ENCODE assay signal across 22 mouse cellular contexts in the genomic region with DNA sequence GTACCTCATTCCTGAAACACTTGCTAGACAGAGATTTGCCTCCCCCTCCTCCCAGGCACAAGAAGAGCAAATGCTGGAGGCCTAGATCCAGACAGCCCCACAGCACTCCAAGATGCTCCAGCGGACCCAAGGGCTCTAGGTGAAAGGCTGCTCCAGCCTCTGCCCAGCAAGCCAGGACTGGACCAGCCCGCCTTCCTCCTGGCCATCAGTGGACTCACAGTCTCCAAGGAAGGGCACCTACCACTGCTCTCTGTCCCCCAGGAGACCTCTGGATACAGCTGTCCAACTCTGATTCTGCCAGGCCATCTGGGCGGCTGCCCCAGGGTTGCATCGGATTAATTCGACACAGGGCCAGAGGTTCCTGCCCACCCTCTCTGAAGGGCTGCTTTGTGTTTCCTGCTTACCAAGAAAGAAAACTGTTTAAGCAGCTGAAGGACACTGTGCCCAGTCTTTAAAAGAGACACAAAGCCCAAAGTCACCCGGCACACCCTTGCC. TPM values are rescaled to one million over a fixed set of nuclear protein-coding genes. Genes with fewer than 3 reads are reported as not detected.
DNase-seq lines count a peak whose midpoint lies in the region; ATAC-seq lines count a peak whose summit lies in the region.
"Had no signal": no experiment of that assay in that cellular context is flagged by ENCODE, and none has a peak within 500 bp of the region (broad histone marks: within the 10 kb centered on the region; RNA-seq: fewer than 3 reads in every experiment).

No protein-coding gene starts in this region.

- no peaks in the 10 kb centered on the region for H3K27me3 ChIP-seq in forebrain, embryonic 10.5 days (ENCODE audit: poor library complexity, severe bottlenecking)
- H3K27me3 ChIP-seq in forebrain, embryonic 15.5 days: no peaks in the 10 kb centered on the region
- H3K27me3 ChIP-seq in intestine, embryonic 16.5 days (replicated peaks; ENCODE audit: control insufficient read depth, insufficient read depth, low read length): no peaks in the 10 kb centered on the region
- H3K27me3 ChIP-seq in intestine, embryonic 15.5 days (replicated peaks): no peaks in the 10 kb centered on the region
- no peaks in the 10 kb centered on the region for H3K27me3 ChIP-seq in midbrain, embryonic 10.5 days (ENCODE audit: low read depth, poor library complexity, severe bottlenecking)
- no peaks in the 10 kb centered on the region for H3K27me3 ChIP-seq in midbrain, embryonic 14.5 days (ENCODE audit: control insufficient read depth, insufficient read depth, low read length)
- H3K27me3 ChIP-seq in midbrain, embryonic 13.5 days: no peaks in the 10 kb centered on the region
- H3K27me3 ChIP-seq: CH12.LX; embryonic facial prominence, embryonic 13.5 days; heart, embryonic 15.5 days; neural tube, embryonic 12.5 days had no signal

- 53% methylated on average over 6 of the region's 6 CpGs for WGBS in forebrain, embryonic 10.5 days
- 59% methylated on average over 6 of the region's 6 CpGs for WGBS in forebrain, embryonic 15.5 days
- 88% methylated on average over 6 of the region's 6 CpGs for WGBS in intestine, embryonic 16.5 days
- WGBS in intestine, embryonic 15.5 days: 82% methylated on average over 6 of the region's 6 CpGs
- 73% methylated on average over 6 of the region's 6 CpGs for WGBS in midbrain, embryonic 10.5 days
- WGBS in midbrain, embryonic 14.5 days: 40% methylated on average over 6 of the region's 6 CpGs
- WGBS in midbrain, embryonic 13.5 days: 53% methylated on average over 6 of the region's 6 CpGs

- H3K9me3 ChIP-seq in forebrain, embryonic 10.5 days: peaks cover 11% of the 10 kb centered on the region; the same call in 1 of the 2 replicates
- no peaks in the 10 kb centered on the region for H3K9me3 ChIP-seq in forebrain, embryonic 15.5 days
- H3K9me3 ChIP-seq in intestine, embryonic 16.5 days (ENCODE audit: control insufficient read depth, low read length): no peaks in the 10 kb centered on the region
- H3K9me3 ChIP-seq in intestine, embryonic 15.5 days: no peaks in the 10 kb centered on the region
- 0 out of 2 replicates have a peak, but pooled peaks cover 8% of the 10 kb centered on the region for H3K9me3 ChIP-seq in midbrain, embryonic 10.5 days (replicated peaks)
- no peaks in the 10 kb centered on the region for H3K9me3 ChIP-seq in midbrain, embryonic 14.5 days (ENCODE audit: control insufficient read depth, low read length)
- H3K9me3 ChIP-seq in midbrain, embryonic 13.5 days: no peaks in the 10 kb centered on the region
- H3K9me3 ChIP-seq: embryonic facial prominence, embryonic 13.5 days; heart, embryonic 15.5 days; neural tube, embryonic 12.5 days had no signal

- H3K9ac ChIP-seq in forebrain, embryonic 15.5 days (replicated peaks): no peak overlapping the region
- H3K9ac ChIP-seq in intestine, embryonic 16.5 days (ENCODE audit: low read depth, low read length): peak overlapping the region; percentile 30
- H3K9ac ChIP-seq in intestine, embryonic 15.5 days: no peak overlapping the region
- H3K9ac ChIP-seq in midbrain, embryonic 14.5 days (replicated peaks; ENCODE audit: low read length): no peak overlapping the region
- H3K9ac ChIP-seq in midbrain, embryonic 13.5 days (replicated peaks): no peak overlapping the region
- H3K9ac ChIP-seq: embryonic facial prominence, embryonic 13.5 days; heart, embryonic 15.5 days; liver, postnatal 0 days; neural tube, embryonic 12.5 days had no signal

- peak overlapping the region; percentile 59 for H3K27ac ChIP-seq in forebrain, embryonic 10.5 days
- H3K27ac ChIP-seq in forebrain, embryonic 15.5 days (replicated peaks): no peak overlapping the region
- H3K27ac ChIP-seq in intestine, embryonic 16.5 days (ENCODE audit: low read length): peak overlapping the region; percentile 21; the same call in 1 of the 2 replicates
- H3K27ac ChIP-seq in intestine, embryonic 15.5 days: no peak overlapping the region
- H3K27ac ChIP-seq in midbrain, embryonic 10.5 days (replicated peaks): peak overlapping the region; percentile 74
- H3K27ac ChIP-seq in midbrain, embryonic 14.5 days (replicated peaks; ENCODE audit: low read depth, low read length): no peak overlapping the region
- H3K27ac ChIP-seq in midbrain, embryonic 13.5 days: 0 out of 2 replicates have a peak overlapping the region, but pooled peaks have one; percentile 15
- H3K27ac ChIP-seq: embryonic facial prominence, embryonic 13.5 days; heart, embryonic 15.5 days; layer of hippocampus, adult 2 months; neural tube, embryonic 12.5 days; stomach, postnatal 0 days had no signal

- H3K4me3 ChIP-seq in forebrain, embryonic 10.5 days: no peak overlapping the region
- H3K4me3 ChIP-seq in forebrain, embryonic 15.5 days: no peak overlapping the region
- H3K4me3 ChIP-seq in intestine, embryonic 16.5 days (ENCODE audit: low read length): no peak overlapping the region
- H3K4me3 ChIP-seq in intestine, embryonic 15.5 days (replicated peaks): no peak overlapping the region
- no peak overlapping the region for H3K4me3 ChIP-seq in midbrain, embryonic 10.5 days
- H3K4me3 ChIP-seq in midbrain, embryonic 14.5 days (replicated peaks; ENCODE audit: low read depth, low read length): no peak overlapping the region
- H3K4me3 ChIP-seq in midbrain, embryonic 13.5 days (replicated peaks): no peak overlapping the region
- H3K4me3 ChIP-seq: embryonic facial prominence, embryonic 13.5 days; heart, embryonic 15.5 days; layer of hippocampus, adult 2 months; neural tube, embryonic 12.5 days had no signal

- DNase-seq in forebrain, embryonic 10.5 days (ENCODE audit: extremely low spot score, low spot score): no peak
- DNase-seq in midbrain, embryonic 10.5 days (ENCODE audit: low spot score): no peak
- no peak for DNase-seq in midbrain, embryonic 14.5 days
- DNase-seq in frontal cortex, postnatal 25 days (ENCODE audit: low spot score in 2 of 2): no peak
- DNase-seq: adrenal gland, postnatal 36 days; cerebellum, adult 2 months; heart, adult 18-20 months; heart, postnatal 4 days; kidney, adult 11 months; liver, postnatal 0 days; lung, postnatal 10 days; right cerebral cortex, postnatal 4 days had no signal

- peaks cover 61% of the 10 kb centered on the region for H3K4me1 ChIP-seq in forebrain, embryonic 10.5 days
- H3K4me1 ChIP-seq in forebrain, embryonic 15.5 days: no peaks in the 10 kb centered on the region
- H3K4me1 ChIP-seq in intestine, embryonic 16.5 days (ENCODE audit: control insufficient read depth, insufficient read depth, low read length): peaks cover 22% of the 10 kb centered on the region
- peaks cover 17% of the 10 kb centered on the region; the same call in 1 of the 2 replicates for H3K4me1 ChIP-seq in intestine, embryonic 15.5 days (replicated peaks)
- peaks cover 49% of the 10 kb centered on the region for H3K4me1 ChIP-seq in midbrain, embryonic 10.5 days
- H3K4me1 ChIP-seq in midbrain, embryonic 14.5 days (ENCODE audit: control insufficient read depth, insufficient read depth, low read length): 0 out of 2 replicates have a peak, but pooled peaks cover 3% of the 10 kb centered on the region
- peaks cover 18% of the 10 kb centered on the region for H3K4me1 ChIP-seq in midbrain, embryonic 13.5 days (replicated peaks)

- H3K4me2 ChIP-seq in forebrain, embryonic 15.5 days (replicated peaks): no peak overlapping the region
- H3K4me2 ChIP-seq in intestine, embryonic 16.5 days (ENCODE audit: low read depth, low read length): no peak overlapping the region
- no peak overlapping the region for H3K4me2 ChIP-seq in intestine, embryonic 15.5 days (replicated peaks)
- no peak overlapping the region for H3K4me2 ChIP-seq in midbrain, embryonic 14.5 days (ENCODE audit: low read length)
- no peak overlapping the region for H3K4me2 ChIP-seq in midbrain, embryonic 13.5 days (replicated peaks)
- H3K4me2 ChIP-seq: embryonic facial prominence, embryonic 13.5 days; heart, embryonic 15.5 days; neural tube, embryonic 12.5 days had no signal

- peaks cover 14% of the 10 kb centered on the region for H3K36me3 ChIP-seq in forebrain, embryonic 10.5 days (replicated peaks)
- no peaks in the 10 kb centered on the region for H3K36me3 ChIP-seq in forebrain, embryonic 15.5 days
- H3K36me3 ChIP-seq in intestine, embryonic 16.5 days (ENCODE audit: control insufficient read depth, insufficient read depth, low read length): no peaks in the 10 kb centered on the region
- no peaks in the 10 kb centered on the region for H3K36me3 ChIP-seq in intestine, embryonic 15.5 days
- peaks cover 4% of the 10 kb centered on the region; the same call in 1 of the 2 replicates for H3K36me3 ChIP-seq in midbrain, embryonic 10.5 days
- no peaks in the 10 kb centered on the region for H3K36me3 ChIP-seq in midbrain, embryonic 14.5 days (ENCODE audit: control insufficient read depth, insufficient read depth, low read length)
- H3K36me3 ChIP-seq in midbrain, embryonic 13.5 days: no peaks in the 10 kb centered on the region
- H3K36me3 ChIP-seq: embryonic facial prominence, embryonic 13.5 days; heart, embryonic 15.5 days; neural tube, embryonic 12.5 days had no signal

- no peak for ATAC-seq in forebrain, embryonic 15.5 days (replicated peaks)
- ATAC-seq in intestine, embryonic 16.5 days: no peak
- ATAC-seq in intestine, embryonic 15.5 days: no peak
- no peak for ATAC-seq in midbrain, embryonic 14.5 days (ENCODE audit: low FRiP score, low TSS enrichment)
- ATAC-seq in midbrain, embryonic 13.5 days: no peak
- ATAC-seq: liver, postnatal 0 days had no signal

RNA-seq across cellular contexts. Expression of a gene that starts 38.6 kb away (rescaled TPM):
- polyA plus RNA-seq in forebrain, embryonic 10.5 days (2016; fragmentation: Nextera tagmentation; extraction: Ambion mirVana): 27.7 and 28.3 TPM in 2 replicates
- polyA plus RNA-seq in forebrain, embryonic 15.5 days (2015; fragmentation: Nextera tagmentation; extraction: Ambion mirVana): 9.3 and 9.7 TPM in 2 replicates
- 18.7 and 24.3 TPM in 2 replicates for polyA plus RNA-seq in intestine, embryonic 16.5 days (2015; fragmentation: Nextera tagmentation; extraction: Ambion mirVana)
- polyA plus RNA-seq in intestine, embryonic 15.5 days (2015; fragmentation: Nextera tagmentation; extraction: Ambion mirVana): 21.1 and 21.4 TPM in 2 replicates
- polyA plus RNA-seq in midbrain, embryonic 10.5 days (2016; fragmentation: Nextera tagmentation; extraction: Ambion mirVana): 25.5 and 25.7 TPM in 2 replicates
- 7.0 and 8.6 TPM in 2 replicates for polyA plus RNA-seq in midbrain, embryonic 14.5 days (2014; fragmentation: Nextera tagmentation; extraction: Ambion mirVana)
- polyA plus RNA-seq in midbrain, embryonic 13.5 days (2015; fragmentation: Nextera tagmentation; extraction: Ambion mirVana): 7.5 and 10.1 TPM in 2 replicates

Comparison
In these comparisons a context has a peak if more than half of its experiments do, and no peak if none do; other contexts are left out.
1. H3K27ac ChIP-seq: peak in forebrain, embryonic 10.5 days (single experiment), intestine, embryonic 16.5 days (single experiment), midbrain, embryonic 10.5 days (single experiment) and midbrain, embryonic 13.5 days (single experiment); none in forebrain, embryonic 15.5 days (single experiment), intestine, embryonic 15.5 days (single experiment) and midbrain, embryonic 14.5 days (single experiment).